Mouse (Mus musculus) gastrocnemius, postnatal 25 days (tissue): ENCODE data around the gene Myo1d. TPM values are rescaled to one million over a fixed set of nuclear protein-coding genes. Genes with fewer than 3 reads are reported as not detected.

Source experiments
- total RNA-seq, 2 experiments: library from RNA; stranded (reverse); gene quantifications; 1 replicate in 1 of 2; 2 replicates in 1 of 2; pipeline ENCODE4 v1.2.3; 2021

Gene Myo1d
- total RNA-seq, 2 experiments from 2014 or later, result 3.0 to 3.9 TPM

Other genes with a start within 250 kb of the Myo1d start
- 1 to 10 TPM; 2.5 TPM for gene Tmem98, start 30.1 kb upstream of the Myo1d start, total RNA-seq
- not detected for gene Spaca3, start 78.3 kb upstream of the Myo1d start, total RNA-seq